Mouse (Mus musculus) adrenal gland, postnatal 10 days (tissue): Measurements from ENCODE around the gene Elobl. TPM values are rescaled to one million over a fixed set of nuclear protein-coding genes. Genes with fewer than 3 reads are reported as not detected.

Experiments used
- DNase-seq: peaks from one replicate; pipeline ENCODE4 v3.0.0; 2021; ENCODE audit warnings: mixed read lengths
- total RNA-seq, 2 experiments: library from RNA; stranded (reverse); gene quantifications; 2 replicates each; pipeline ENCODE4 v1.2.3; 2021

Gene Elobl
- total RNA-seq, 2 experiments from 2014 or later = not detected

GRCm38 (mm10) chr11:88988956-88989355, 22.2 kb upstream of the Elobl start:
- no peak for DNase-seq

GRCm38 (mm10) chr11:88986616-88987015, 19.9 kb upstream of the Elobl start:
- DNase-seq = no peak

GRCm38 (mm10) chr11:88981337-88981736, 14.6 kb upstream of the Elobl start:
- DNase-seq = no peak

GRCm38 (mm10) chr11:88977188-88977587, 10.5 kb upstream of the Elobl start:
- DNase-seq = no peak

- no peak for DNase-seq
These were observed 9.6 kb upstream of the Elobl start for GRCm38 (mm10) chr11:88976320-88976719.

GRCm38 (mm10) chr11:88973776-88974701, 7.3 kb upstream of the Elobl start:
- DNase-seq = peak; percentile 96

GRCm38 (mm10) chr11:88970202-88970732, 3.5 kb upstream of the Elobl start, which contains the start of gene Coil:
Gene Coil (plus strand): TSS chr11:88970252.
- peak; percentile 44 for DNase-seq

GRCm38 (mm10) chr11:88958851-88959250, 7.9 kb downstream of the Elobl start:
- DNase-seq = no peak

- peak; percentile 98 for DNase-seq
These were observed 11.3 kb downstream of the Elobl start, which contains the start of gene Scpep1 for GRCm38 (mm10) chr11:88955217-88955969. Gene Scpep1 (minus strand): TSS chr11:88955465.

GRCm38 (mm10) chr11:88954803-88955202, 11.9 kb downstream of the Elobl start:
- DNase-seq = peak; percentile 38

GRCm38 (mm10) chr11:88953582-88953981, 13.1 kb downstream of the Elobl start:
- no peak for DNase-seq

- DNase-seq = no peak
These were observed 14.6 kb downstream of the Elobl start for GRCm38 (mm10) chr11:88952117-88952516.

GRCm38 (mm10) chr11:88951576-88951975, 15.2 kb downstream of the Elobl start:
- DNase-seq = no peak

GRCm38 (mm10) chr11:88950640-88951250, 16.0 kb downstream of the Elobl start:
- DNase-seq = no peak

- DNase-seq = no peak
These were observed 16.7 kb downstream of the Elobl start for GRCm38 (mm10) chr11:88949802-88950639.

- no peak for DNase-seq
These were observed 17.8 kb downstream of the Elobl start for GRCm38 (mm10) chr11:88948896-88949295.

- DNase-seq = no peak
These were observed 20.7 kb downstream of the Elobl start for GRCm38 (mm10) chr11:88945971-88946585.

GRCm38 (mm10) chr11:88941489-88941888, 25.2 kb downstream of the Elobl start:
- no peak for DNase-seq

- no peak for DNase-seq
These were observed 27.1 kb downstream of the Elobl start for GRCm38 (mm10) chr11:88939634-88940033.

GRCm38 (mm10) chr11:88938770-88939169, 28.0 kb downstream of the Elobl start:
- DNase-seq = no peak

GRCm38 (mm10) chr11:88937886-88938285, 28.8 kb downstream of the Elobl start:
- DNase-seq = no peak
